Mouse (Mus musculus) hindbrain, embryonic 12.5 days (tissue): ENCODE results near the gene Rpusd2. TPM values are rescaled to one million over a fixed set of nuclear protein-coding genes. Genes with fewer than 3 reads are reported as not detected.

Experiments used
- ATAC-seq: fragments of 200-750 bp; cut with Nextera tagmentation; 2 replicates; pipeline ENCODE4 v1.8.0; 2017; ENCODE audit warnings: moderate TSS enrichment; ENCODE audit not compliant: low FRiP score
- H3K27ac ChIP-seq: fragments of 300-500 bp; sonication (generic); 2 replicates; pipeline ENCODE4 v1.5.1; 2016; ENCODE audit warnings: mild to moderate bottlenecking
- H3K27me3 ChIP-seq: fragments of 300-500 bp; sonication (generic); 2 replicates; pipeline ENCODE4 v1.6.1; 2016; ENCODE audit warnings: mild to moderate bottlenecking
- H3K36me3 ChIP-seq: fragments of 300-500 bp; sonication (generic); 2 replicates; pipeline ENCODE4 v1.6.1; 2016; ENCODE audit warnings: mild to moderate bottlenecking
- H3K4me1 ChIP-seq: fragments of 300-500 bp; sonication (generic); 2 replicates; pipeline ENCODE4 v1.6.1; 2016
- H3K4me2 ChIP-seq: fragments of 300-500 bp; sonication (generic); replicated peaks from 2 replicates; pipeline ENCODE4 v1.6.1; 2016; ENCODE audit warnings: mild to moderate bottlenecking
- H3K4me3 ChIP-seq: fragments of 300-500 bp; sonication (generic); 2 replicates; pipeline ENCODE4 v1.5.1; 2016; ENCODE audit warnings: mild to moderate bottlenecking
- H3K9ac ChIP-seq: fragments of 300-500 bp; sonication (generic); 2 replicates; pipeline ENCODE4 v1.6.1; 2016; ENCODE audit warnings: mild to moderate bottlenecking, moderate library complexity
- H3K9me3 ChIP-seq: fragments of 300-500 bp; sonication (generic); replicated peaks from 2 replicates; pipeline ENCODE4 v1.6.1; 2016; ENCODE audit warnings: mild to moderate bottlenecking
- WGBS: fragments of 180-500 bp; shearing (Covaris S2); methylation state at CpG from one replicate; pipeline ENCODE4 v1.1.7; 2016; 5-methylcytosine and 5-hydroxymethylcytosine counted together
- polyA plus RNA-seq: library from polyadenylated mRNA; unstranded; fragments of >200 nt; fragmentation: Nextera tagmentation; extraction: Ambion mirVana; gene quantifications from 2 replicates; pipeline ENCODE4 v1.2.1, GENCODE M21; 2016

Gene Rpusd2
- polyA plus RNA-seq, 1 experiment from 2014 or later, result 5.5 TPM

GRCm38 (mm10) chr2:119017647-119018046, 16.9 kb upstream of the Rpusd2 start:
- WGBS, result 93% methylated on average over 3 of the region's 3 CpGs
- no peak for ATAC-seq
- no peaks in the 10 kb centered on the region for H3K27me3 ChIP-seq
- H3K4me2 ChIP-seq, result no peak overlapping the region
- H3K9ac ChIP-seq, result no peak overlapping the region
- H3K9me3 ChIP-seq, result no peaks in the 10 kb centered on the region; the same call in 1 of the 2 replicates
- H3K27ac ChIP-seq, result no peak overlapping the region
- H3K4me3 ChIP-seq, result no peak overlapping the region
- H3K4me1 ChIP-seq, result peaks cover 12% of the 10 kb centered on the region
- peaks cover 37% of the 10 kb centered on the region for H3K36me3 ChIP-seq

GRCm38 (mm10) chr2:119018391-119019122, 16.0 kb upstream of the Rpusd2 start:
- 47% methylated on average over 22 of the region's 22 CpGs for WGBS
- Histone ChIP-seq H3K36me3 (peaks cover 45% of the 10 kb centered on the region), H3K9me3 (no peaks in the 10 kb centered on the region; the same call in 1 of the 2 replicates), H3K9ac (no peak overlapping the region), H3K4me2 (peak overlapping the region; percentile 35), H3K4me1 (peaks cover 12% of the 10 kb centered on the region), H3K27ac (peak overlapping the region; percentile 85), H3K4me3 (no peak overlapping the region), H3K27me3 (no peaks in the 10 kb centered on the region)
- ATAC-seq, result peak; percentile 73

GRCm38 (mm10) chr2:119019131-119019530, 15.5 kb upstream of the Rpusd2 start:
- Histone ChIP-seq H3K4me3 (no peak overlapping the region), H3K9me3 (no peaks in the 10 kb centered on the region; the same call in 1 of the 2 replicates), H3K9ac (no peak overlapping the region), H3K4me2 (peak overlapping the region; percentile 35), H3K4me1 (peaks cover 12% of the 10 kb centered on the region), H3K36me3 (peaks cover 46% of the 10 kb centered on the region), H3K27ac (peak overlapping the region; percentile 85), H3K27me3 (no peaks in the 10 kb centered on the region)
- ATAC-seq, result peak; percentile 56; the same call in 1 of the 2 replicates
- 11% methylated on average over 5 of the region's 5 CpGs for WGBS

- H3K4me1 ChIP-seq, result peaks cover 12% of the 10 kb centered on the region
- H3K4me3 ChIP-seq, result no peak overlapping the region
- H3K36me3 ChIP-seq, result peaks cover 46% of the 10 kb centered on the region
- WGBS, result 54% methylated on average over 4 of the region's 4 CpGs
- no peak; the same call in 1 of the 2 replicates for ATAC-seq
- H3K27me3 ChIP-seq, result no peaks in the 10 kb centered on the region
- no peak overlapping the region for H3K4me2 ChIP-seq
- no peak overlapping the region for H3K9ac ChIP-seq
- no peaks in the 10 kb centered on the region; the same call in 1 of the 2 replicates for H3K9me3 ChIP-seq
- peak overlapping the region; percentile 85 for H3K27ac ChIP-seq
Measured at GRCm38 (mm10) chr2:119019538-119019937, 15.1 kb upstream of the Rpusd2 start.

GRCm38 (mm10) chr2:119023154-119023660, 11.4 kb upstream of the Rpusd2 start:
- no peak overlapping the region for H3K4me2 ChIP-seq
- H3K4me3 ChIP-seq, result no peak overlapping the region
- no peak overlapping the region for H3K9ac ChIP-seq
- 96% methylated on average over 6 of the region's 6 CpGs for WGBS
- ATAC-seq, result no peak
- no peaks in the 10 kb centered on the region for H3K27me3 ChIP-seq
- H3K36me3 ChIP-seq, result peaks cover 43% of the 10 kb centered on the region
- peaks cover 12% of the 10 kb centered on the region for H3K4me1 ChIP-seq
- no peaks in the 10 kb centered on the region for H3K9me3 ChIP-seq
- H3K27ac ChIP-seq, result no peak overlapping the region

- WGBS, result 77% methylated on average over 9 of the region's 9 CpGs
- H3K27me3 ChIP-seq, result no peaks in the 10 kb centered on the region
- ATAC-seq, result no peak
- H3K4me1 ChIP-seq, result peaks cover 8% of the 10 kb centered on the region
- H3K9me3 ChIP-seq, result no peaks in the 10 kb centered on the region
- H3K4me2 ChIP-seq, result no peak overlapping the region
- H3K4me3 ChIP-seq, result no peak overlapping the region
- H3K36me3 ChIP-seq, result peaks cover 39% of the 10 kb centered on the region
- no peak overlapping the region for H3K9ac ChIP-seq
- H3K27ac ChIP-seq, result no peak overlapping the region
Measured at GRCm38 (mm10) chr2:119024536-119025238, 9.9 kb upstream of the Rpusd2 start.

- no peaks in the 10 kb centered on the region for H3K9me3 ChIP-seq
- H3K27ac ChIP-seq, result no peak overlapping the region
- no peak overlapping the region for H3K4me3 ChIP-seq
- H3K4me1 ChIP-seq, result peaks cover 8% of the 10 kb centered on the region
- ATAC-seq, result no peak
- no peak overlapping the region for H3K4me2 ChIP-seq
- no peaks in the 10 kb centered on the region for H3K27me3 ChIP-seq
- H3K36me3 ChIP-seq, result peaks cover 35% of the 10 kb centered on the region
- H3K9ac ChIP-seq, result no peak overlapping the region
- WGBS, result 78% methylated on average over 4 of the region's 4 CpGs
Measured at GRCm38 (mm10) chr2:119025239-119025616, 9.4 kb upstream of the Rpusd2 start.

GRCm38 (mm10) chr2:119026951-119027350, 7.6 kb upstream of the Rpusd2 start:
- H3K27ac ChIP-seq, result no peak overlapping the region
- peaks cover 21% of the 10 kb centered on the region for H3K36me3 ChIP-seq
- H3K27me3 ChIP-seq, result no peaks in the 10 kb centered on the region
- H3K9ac ChIP-seq, result no peak overlapping the region
- H3K4me2 ChIP-seq, result no peak overlapping the region
- H3K4me1 ChIP-seq, result peaks cover 8% of the 10 kb centered on the region
- H3K4me3 ChIP-seq, result no peak overlapping the region
- no peaks in the 10 kb centered on the region for H3K9me3 ChIP-seq
- WGBS, result 92% methylated on average over 4 of the region's 4 CpGs
- no peak for ATAC-seq

GRCm38 (mm10) chr2:119028941-119029551, 5.5 kb upstream of the Rpusd2 start, which contains the start of gene Ccdc32:
Ccdc32 (minus strand) TSS chr2:119029393.
- Histone ChIP-seq H3K27me3 (no peaks in the 10 kb centered on the region), H3K36me3 (0 out of 2 replicates have a peak, but pooled peaks cover 6% of the 10 kb centered on the region), H3K4me1 (peaks cover 8% of the 10 kb centered on the region), H3K9me3 (no peaks in the 10 kb centered on the region), H3K9ac (peak within 1 kb of the TSS; percentile 77), H3K27ac (no peak within 1 kb of the TSS), H3K4me2 (peak within 1 kb of the TSS; percentile 87), H3K4me3 (peak within 1 kb of the TSS; percentile 62)
- peak; percentile 96 for ATAC-seq
- 1% methylated on average over 28 of the region's 28 CpGs for WGBS

GRCm38 (mm10) chr2:119032191-119032590, 2.4 kb upstream of the Rpusd2 start:
- ATAC-seq, result no peak
- Histone ChIP-seq H3K4me1 (peaks cover 18% of the 10 kb centered on the region), H3K9me3 (no peaks in the 10 kb centered on the region), H3K4me2 (no peak overlapping the region), H3K36me3 (peaks cover 7% of the 10 kb centered on the region; the same call in 1 of the 2 replicates), H3K9ac (no peak overlapping the region), H3K27ac (no peak overlapping the region), H3K4me3 (no peak overlapping the region), H3K27me3 (no peaks in the 10 kb centered on the region)
- 74% methylated on average over 4 of the region's 4 CpGs for WGBS

- Histone ChIP-seq H3K4me2 (peak overlapping the region; percentile 73), H3K36me3 (peaks cover 31% of the 10 kb centered on the region), H3K4me3 (peak overlapping the region; percentile 91), H3K27ac (peak overlapping the region; percentile 94), H3K27me3 (no peaks in the 10 kb centered on the region), H3K9ac (peak overlapping the region; percentile 90), H3K9me3 (no peaks in the 10 kb centered on the region), H3K4me1 (peaks cover 11% of the 10 kb centered on the region)
- 12% methylated on average over 7 of the region's 7 CpGs for WGBS
- ATAC-seq, result no peak
Measured at GRCm38 (mm10) chr2:119035397-119035745, 781 bp downstream of the Rpusd2 start.

GRCm38 (mm10) chr2:119040882-119041281, 6.3 kb downstream of the Rpusd2 start:
- H3K27me3 ChIP-seq, result no peaks in the 10 kb centered on the region
- H3K4me2 ChIP-seq, result no peak overlapping the region
- peaks cover 35% of the 10 kb centered on the region for H3K36me3 ChIP-seq
- no peak overlapping the region for H3K27ac ChIP-seq
- WGBS, result 58% methylated on average over 4 of the region's 4 CpGs
- H3K4me1 ChIP-seq, result peaks cover 4% of the 10 kb centered on the region; the same call in 1 of the 2 replicates
- H3K9me3 ChIP-seq, result no peaks in the 10 kb centered on the region
- H3K9ac ChIP-seq, result no peak overlapping the region
- ATAC-seq, result no peak
- no peak overlapping the region for H3K4me3 ChIP-seq
